Mouse (Mus musculus) ZHBTc4 (cell line): ENCODE data around the gene Wdr54.

Experiments
- DNase-seq: peaks from one replicate; pipeline ENCODE4 v3.0.0-alpha.2; 2011; ENCODE audit warnings: low read depth, low spot score

Wdr54 gene

DNA sequence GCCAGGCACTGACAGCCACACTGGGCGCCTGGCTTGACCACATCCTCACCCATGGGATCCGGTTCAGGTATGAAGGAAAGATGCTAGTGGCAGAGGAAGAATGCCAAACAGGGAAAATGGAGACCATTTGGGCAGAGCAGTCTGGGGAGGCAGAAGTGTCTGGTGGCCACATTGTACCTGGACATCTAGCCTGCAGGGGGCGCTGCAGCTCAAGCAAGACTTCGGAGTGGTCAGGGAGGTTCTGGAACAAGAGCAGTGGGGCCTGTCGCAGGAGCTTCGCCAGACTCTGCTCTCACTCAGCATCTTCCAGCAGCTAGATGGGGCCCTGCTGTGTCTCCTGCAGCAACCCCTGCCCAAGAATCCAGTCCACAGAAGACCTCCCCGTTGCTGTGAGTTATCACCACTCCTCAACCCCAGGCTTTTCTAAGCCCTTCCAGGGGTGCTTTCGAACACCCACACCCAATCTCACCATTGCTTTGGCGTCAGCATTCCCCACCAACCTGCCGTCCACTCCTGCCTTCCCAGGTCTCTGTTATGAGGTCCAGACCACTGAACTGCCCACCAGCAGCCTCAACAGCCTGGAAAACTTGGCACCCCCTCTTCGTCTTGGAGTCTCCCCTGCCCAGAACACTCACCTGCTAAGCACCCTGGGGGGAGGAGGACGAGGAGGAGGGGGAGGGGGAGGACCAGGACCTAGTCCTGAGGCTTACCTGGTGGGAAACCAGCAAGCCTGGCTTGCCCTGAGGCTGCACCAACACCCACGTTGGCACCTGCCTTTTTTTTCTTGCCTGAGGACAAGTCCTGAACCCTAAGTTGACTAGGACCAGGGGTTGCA, 48.4 kb downstream of the Wdr54 start:
- peak; percentile 92 for DNase-seq

DNA sequence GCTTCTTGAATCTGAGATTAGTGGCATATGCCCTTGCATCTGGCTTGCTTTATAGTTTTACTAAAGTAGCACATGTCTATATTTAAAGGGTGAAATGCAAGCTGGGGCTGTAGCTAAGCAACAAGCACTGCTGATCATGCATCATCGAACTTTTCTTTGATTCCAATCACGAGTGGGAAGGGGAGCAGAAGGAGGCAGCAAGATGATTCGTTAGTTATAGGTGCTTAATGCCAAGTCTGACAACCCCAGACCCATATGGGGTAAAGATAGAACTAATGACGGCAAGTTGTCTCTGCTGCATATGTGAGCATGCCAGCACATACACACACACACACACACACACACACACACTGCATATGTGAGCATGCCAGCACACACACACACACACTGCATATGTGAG, 52.0 kb downstream of the Wdr54 start:
- DNase-seq, result no peak

DNA sequence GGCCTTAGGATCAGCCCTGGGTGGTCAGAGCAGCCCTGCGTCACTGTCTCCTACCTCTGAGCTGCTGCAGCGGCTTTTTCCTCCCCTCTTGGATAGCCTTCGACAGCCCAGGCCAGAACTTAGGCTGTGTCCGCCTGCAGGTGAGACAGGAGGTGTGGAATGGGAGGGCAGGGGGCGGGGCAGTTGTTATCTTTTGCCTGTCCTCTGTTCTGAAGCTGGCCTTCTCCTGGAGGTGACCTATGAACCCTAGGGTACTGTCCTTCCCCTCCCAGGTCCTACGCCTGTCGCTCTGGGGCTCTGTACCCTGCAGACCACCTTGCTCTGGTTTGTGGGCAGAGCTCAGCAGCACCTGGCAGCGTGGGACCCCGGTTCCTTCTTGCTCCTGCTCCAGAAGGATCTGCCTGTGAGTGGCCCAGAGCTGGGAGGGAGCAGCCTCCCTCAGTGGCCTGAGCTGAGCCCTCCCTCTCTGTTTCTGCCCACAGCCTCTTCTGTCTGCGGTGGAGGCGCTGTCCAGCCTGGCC, 53.0 kb downstream of the Wdr54 start:
- no peak for DNase-seq

- DNase-seq, result peak; percentile 76
Measured at GRCm38 (mm10) chr6:83101688-83102556, 54.3 kb downstream of the Wdr54 start.

GRCm38 (mm10) chr6:83101316-83101687, 54.9 kb downstream of the Wdr54 start, which contains the start of the genes Ccdc142 and Gm42688:
Gene Ccdc142, plus strand, starts transcription at chr6:83101601.
Gene Gm42688, plus strand, starts transcription at chr6:83101617.
- peak; percentile 94 for DNase-seq
